Mouse (Mus musculus) cerebellum, adult 11-12 months (tissue): Measurements from ENCODE around the gene Isl1.

ENCODE experiments used
- DNase-seq: peaks from one replicate; pipeline ENCODE4 v3.0.0; 2022

The Isl1 gene

DNA sequence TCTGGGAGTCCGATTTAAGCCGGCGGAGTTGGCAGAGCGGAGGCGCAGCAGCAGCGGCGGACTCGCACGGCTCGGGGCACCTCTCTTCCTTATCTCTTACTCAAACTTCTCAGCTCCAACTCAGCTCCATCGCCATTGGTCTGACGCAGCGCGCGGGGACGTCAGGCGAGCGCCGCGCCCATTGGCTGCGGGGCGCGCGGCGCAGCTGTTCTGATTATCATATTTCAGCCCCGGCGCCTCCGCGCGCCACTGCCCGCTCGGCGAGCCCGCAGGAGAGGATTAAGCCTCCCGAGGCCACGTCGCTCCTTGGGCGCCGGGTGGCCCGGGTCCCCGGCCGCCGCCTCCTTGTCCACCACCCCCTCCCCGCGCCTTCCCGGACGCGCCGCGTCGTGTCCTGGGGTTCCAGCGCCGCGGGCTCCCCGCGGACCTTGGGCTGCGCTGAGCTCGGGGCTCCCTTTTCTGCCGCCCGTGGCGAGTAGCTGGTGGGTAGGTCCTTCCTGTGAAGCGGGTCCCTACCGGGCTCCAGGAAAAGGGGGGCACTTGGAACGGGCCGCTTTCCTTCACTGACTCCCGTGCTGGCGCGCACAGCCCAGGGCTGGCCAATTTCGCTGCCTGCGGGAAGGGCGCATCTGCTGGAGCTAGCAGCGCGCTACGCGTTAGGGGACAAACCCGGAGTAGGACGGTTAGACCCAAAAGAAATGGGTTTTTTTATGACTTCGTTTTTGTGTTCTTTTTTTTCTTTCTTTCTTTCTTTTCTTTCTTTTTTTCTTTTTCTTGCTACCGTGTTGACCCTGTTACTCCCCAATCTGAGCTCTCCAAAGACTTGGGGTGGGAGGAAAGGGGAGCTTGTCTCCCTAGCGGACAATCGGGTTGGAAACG, at the start of gene Isl1:
Isl1 (minus strand) TSS at position 106 of the 879 bp plus-strand sequence.
- no peak for DNase-seq

DNA sequence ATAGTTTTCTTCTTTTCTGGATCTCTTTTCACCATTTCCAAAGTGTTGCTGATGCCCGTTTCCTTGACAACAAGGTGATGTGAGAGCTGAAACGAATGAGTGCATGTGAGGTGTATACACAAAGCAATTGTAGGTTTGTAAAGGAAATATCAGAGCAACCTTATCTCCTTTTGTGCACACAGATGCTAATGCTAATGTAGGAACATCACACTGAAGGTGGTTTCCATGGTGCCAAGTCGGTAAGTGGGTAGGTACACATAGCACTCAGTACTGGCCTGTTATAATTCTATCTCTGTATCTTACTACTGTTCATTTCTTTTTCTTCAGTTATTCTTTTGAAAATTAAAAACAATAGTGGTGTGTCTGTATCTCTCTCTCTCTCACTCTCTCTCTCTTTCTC, 26.3 kb upstream of the Isl1 start:
- DNase-seq: no peak

DNA sequence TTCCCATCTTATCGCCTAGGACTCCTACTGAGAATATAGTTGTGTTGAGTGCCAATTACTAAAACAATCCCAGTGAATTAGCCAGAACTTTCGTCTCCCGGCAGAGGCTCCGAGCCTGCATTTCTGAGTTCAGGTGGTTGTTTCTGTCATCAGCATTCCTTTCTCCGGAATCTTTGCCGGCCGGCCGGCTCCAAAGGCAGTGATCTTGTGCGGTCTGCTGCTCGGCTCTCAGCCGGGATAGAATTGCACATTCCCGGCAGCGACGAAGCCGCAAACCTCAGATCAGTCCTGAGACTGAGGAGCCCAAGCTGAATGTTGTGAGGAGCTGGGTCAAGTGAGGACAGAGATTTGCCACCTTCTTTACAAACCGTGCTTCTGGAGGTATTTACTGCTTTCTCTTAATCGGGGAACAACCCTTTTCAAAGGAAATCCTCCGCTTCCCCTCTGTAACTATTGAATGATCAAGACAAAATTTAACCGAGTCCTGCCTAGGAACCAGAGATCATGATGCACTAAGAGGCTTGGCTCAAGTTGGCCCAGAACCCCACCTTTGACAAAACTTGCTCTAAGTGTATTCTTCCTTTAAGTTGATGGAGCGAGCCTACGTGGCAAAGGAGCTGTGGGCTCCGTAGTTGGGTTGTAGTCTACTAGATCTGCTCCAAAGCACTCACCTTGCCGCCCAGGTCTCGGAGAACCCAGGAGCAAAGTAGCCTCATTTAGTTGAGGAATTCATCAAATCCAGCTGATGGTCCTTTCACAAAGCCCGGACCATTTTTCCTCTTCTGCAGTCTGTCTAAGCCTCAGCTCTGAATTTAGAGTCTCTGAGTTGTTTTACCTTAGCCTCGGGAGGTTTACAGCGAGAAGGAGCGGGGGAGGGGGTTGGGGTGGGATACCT, 4.4 kb upstream of the Isl1 start:
- DNase-seq: no peak

DNA sequence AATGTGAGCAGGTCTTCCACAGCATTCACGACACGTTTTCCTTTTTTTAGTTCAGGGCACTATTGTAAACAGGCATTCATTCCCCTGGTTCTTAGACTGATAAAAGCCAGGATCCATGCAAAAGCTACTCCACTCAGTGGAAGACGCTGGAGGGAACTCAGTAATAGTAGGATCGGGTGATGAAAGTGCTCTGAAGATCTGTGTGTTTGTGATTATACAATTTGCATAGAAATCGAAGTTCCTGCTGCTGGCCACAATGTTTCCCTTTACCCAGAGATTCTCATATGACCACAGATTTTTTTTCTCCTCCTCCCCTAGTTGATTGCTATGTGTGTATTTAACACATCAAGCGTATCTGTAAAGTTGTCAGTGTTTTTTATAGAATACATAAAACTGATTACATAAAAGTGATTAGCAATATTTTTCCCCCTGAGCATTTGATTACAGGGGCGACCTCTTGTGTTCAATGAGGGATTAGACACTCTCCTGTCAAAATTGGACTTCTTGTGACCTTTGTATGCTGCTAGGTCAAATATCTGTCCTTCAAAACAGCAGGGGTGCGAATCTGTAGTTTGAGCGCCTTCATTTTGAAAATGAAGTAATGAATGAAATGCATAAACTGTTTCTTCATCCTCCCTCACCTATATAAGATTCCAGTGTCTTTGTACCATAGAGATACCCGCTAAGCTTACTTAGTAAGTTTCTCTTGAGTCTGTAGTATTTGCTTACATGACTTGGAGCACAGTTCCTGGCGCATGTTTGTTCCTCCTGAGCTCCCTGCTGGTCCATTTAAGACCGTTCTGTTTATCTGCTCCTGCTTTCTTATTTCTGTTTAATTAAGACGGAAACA, 2.6 kb upstream of the Isl1 start:
- no peak for DNase-seq

DNA sequence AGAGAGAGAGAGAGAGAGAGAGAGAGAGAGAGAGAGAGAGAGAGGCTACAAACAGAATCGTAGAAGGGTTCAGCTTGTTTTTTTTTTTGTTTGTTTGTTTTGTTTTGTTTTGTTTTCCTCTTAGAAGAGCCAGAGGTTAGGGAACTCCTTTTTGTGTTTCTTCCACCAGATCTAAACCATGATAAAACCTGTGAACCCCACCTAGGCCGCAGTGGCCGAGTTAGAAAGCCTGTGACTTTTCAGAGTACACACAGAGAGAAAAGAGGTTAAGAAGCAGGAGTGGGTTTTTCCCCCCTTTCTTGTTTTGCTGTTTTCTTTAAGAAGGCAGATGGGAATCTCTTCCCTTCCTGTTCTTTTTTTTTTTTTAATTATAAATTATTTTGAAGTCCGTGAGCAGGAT, 1.5 kb upstream of the Isl1 start:
- no peak for DNase-seq

DNA sequence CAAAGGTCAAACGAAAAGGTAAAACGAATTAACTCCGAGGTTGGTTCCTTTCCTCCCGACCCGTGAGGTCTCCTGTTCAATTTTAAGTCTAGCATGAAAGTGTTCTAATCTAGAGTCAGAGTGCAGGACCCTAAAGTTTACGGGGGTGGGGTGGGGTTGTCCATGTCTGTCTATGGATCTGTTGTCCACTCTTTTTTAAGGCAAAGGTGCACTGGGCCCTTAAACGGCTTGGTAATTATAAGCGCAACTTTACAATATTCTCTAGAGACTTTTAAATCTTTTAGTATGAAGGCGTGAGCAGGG, 925 bp upstream of the Isl1 start:
- no peak for DNase-seq

DNA sequence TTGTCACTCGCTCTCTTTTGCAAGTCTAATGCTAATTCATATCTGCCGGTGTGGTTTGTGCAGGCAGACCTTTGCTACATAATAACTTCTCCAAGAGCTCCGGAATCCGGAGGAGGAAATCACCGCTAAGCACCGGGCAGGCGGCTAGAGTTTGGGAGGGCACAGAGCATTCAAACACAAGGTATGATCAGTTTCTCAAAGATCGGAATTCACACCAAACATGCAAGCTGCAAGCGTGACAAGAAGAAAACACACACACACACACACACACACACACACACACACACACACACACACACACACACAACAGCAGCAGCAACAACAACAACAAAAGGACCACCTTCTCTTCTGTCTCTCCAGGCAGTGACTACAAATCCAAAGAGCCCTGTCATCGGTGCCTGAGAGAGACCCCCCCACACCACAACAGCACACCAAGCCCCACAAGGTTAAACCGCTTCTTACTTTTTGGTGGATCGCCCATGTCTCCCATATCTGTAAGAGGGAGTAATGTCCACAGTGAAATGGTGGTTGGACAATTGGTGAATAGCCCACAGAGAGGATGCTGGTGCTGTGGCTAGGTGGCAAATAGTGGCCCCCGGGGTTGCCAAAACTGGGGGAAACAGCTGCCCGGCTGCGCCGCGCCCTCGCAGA, 431 bp downstream of the Isl1 start:
- DNase-seq: no peak

DNA sequence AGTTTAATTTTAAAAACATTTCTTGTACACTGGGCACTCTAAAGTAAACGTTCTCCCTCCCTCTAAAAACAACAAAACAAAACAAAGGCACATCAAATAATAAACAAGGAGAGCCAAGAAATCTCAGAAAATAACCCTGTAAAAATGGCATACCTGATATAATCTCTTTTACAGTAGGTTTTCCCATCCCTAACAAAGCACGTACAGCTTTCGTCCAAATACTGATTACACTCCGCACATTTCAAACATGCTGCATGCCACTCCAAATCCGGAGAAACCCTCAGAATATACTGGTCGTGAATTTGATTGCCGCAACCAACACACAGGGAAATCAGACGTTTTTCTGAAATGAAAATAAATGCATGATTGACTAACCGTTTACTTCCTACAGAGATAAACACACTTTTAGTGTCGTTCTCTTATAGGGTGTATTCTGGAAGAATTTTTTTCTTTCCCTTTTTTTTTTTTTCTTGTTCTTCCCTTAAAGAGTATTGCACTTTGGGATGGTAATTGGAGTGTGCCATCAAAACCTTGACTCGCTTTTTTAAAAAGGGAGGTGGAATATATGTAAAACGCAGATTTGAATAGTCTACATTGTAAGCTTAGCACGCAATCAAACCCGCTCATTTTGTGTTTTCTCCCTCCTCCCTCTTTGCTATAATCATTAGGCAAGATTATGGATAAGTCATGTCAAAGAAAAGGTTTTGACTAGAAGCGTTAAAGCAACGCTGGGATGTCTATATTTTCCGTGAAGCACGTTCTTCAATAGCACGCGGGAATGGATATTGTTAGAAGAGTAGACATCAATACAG, 1.2 kb downstream of the Isl1 start:
- no peak for DNase-seq

DNA sequence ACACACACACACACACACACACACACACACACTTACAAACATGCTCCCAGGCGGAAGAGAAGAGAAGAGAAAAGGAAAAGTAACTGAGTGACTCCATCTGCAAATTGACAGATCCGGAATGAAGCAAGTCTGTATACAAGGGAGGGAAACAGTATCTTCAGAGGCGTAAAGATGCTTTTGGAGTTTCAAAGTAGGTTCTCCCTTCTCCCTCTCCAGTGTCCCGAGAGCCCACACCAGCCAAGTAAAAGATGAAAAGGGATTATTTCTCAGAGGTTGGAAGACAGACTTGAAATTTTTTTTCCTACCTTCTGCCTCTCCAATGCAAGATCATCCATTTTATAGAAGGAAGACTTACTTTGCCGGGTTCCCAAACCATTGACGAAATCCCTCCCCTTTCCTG, 2.9 kb downstream of the Isl1 start:
- DNase-seq: no peak

DNA sequence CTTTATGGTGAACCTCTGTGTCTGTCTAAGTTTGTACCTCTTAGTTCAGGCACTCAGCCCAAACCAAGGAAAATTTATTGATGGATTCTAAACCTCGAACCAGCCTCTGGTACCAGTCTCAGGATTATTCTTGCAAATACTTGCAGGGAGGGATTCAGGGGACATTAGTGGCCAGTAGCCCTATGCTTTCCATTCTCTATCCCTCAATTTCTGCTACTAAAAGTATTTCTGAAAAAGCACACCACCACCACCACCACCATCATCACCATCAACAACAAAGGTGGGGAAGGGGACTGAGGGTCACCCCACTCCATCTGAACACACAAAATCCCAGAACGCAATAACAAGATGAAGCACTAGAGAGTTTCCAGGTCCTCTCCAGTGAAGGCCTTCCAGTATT, 3.8 kb downstream of the Isl1 start:
- no peak for DNase-seq

DNA sequence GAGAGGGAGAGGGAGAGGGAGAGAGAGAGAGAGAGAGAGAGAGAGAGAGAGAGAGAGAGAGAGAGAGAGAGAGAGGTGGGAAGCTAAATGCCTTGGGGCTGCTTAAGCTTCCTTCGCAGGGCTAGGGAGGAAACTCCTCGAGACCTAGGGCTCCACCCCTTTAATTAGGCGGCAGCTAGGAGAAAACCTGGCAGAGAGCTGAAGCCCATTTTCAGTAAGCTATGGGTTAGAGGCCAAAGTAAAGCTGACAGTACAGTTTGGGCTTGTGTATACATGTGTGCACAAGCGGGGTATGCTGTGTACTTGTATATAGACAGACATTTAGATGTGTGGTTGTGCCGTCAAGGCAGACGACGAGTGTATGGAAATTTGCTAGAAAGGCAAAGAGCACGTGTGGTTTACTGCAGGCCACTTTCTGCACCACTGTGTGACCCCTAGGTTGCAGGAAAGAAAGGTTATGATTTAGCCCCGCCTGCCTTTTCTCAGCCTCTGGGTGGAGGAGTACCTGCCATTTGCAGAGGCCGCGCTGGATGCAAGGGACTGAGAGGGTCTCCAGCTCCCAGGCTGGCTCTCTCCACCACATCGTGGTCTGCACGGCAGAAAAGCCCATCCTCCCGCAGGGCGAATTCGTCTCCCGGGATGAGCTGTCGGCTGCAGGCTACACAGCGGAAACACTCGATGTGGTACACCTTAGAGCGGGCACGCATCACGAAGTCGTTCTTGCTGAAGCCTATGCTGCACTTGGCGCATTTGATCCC, 4.6 kb downstream of the Isl1 start:
- DNase-seq: no peak

DNA sequence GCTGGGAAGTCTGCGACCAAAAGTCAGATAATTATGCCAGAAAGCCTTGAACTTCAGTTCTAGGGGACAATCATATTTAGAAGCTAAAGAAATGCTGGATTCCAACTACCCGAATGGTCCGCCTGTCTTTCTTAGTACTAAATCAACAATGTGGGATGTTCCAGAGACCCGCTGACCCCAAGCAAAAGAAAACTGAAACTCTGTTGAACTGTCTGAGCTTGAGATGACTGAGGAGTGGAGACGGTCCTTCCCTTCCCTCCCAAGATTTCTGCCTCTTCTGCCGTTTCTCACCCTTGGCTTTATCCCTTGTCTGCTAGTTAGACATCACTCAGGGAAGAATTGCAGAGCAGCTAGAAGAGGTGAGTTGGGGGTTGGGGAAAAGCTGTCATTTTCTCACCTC, 5.7 kb downstream of the Isl1 start:
- no peak for DNase-seq

DNA sequence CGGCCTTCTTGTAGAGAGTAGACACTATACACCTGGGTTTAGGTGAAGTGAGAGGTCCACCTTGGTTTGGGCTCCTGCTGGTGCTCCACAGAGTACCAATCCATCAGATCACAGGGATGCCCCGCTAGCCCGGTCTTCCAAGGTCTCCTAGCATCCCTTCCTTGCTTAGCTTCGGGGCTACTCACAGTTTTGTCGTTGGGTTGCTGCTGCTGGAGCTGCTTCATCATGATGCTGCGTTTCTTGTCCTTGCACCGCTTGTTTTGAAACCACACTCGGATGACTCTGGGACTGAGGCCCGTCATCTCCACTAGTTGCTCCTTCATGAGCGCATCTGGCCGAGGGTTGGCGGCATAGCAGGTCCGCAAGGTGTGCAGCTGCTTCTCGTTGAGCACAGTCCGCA, 6.6 kb downstream of the Isl1 start:
- no peak for DNase-seq

DNA sequence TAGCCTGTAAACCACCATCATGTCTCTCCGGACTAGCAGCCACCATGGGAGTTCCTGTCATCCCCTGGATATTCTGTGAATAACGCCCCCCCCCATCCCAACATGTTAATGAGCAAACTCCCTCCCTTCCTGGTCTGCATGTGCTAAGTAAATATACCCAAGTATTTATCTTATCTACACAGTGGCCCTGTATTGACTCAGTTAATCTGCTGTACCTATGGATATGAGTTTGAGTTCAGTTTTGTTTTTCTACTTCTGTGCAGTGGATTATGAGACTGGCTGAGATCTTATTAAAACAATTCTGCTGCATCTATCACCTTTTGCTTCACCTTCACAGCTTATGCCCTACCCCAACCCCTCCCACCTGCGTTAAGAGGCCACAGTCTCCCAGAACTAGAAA, 7.8 kb downstream of the Isl1 start:
- no peak for DNase-seq

DNA sequence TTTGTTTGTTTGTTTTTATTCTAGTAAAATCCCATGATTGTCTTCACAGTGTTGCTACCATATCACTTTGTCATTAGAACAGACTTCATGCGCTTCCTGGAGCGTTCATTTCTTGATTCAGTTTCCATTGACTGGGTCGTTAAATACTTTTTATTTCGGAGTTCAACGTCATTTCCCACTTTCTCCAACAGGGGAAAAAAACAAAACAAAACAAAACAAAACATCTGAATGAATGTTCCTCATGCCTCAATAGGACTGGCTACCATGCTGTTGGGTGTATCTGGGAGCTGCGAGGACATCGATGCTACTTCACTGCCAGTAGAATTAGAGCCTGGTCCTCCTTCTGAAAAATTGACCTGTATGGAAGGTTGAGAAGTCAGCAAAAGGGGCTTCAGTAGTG, 10.2 kb downstream of the Isl1 start:
- no peak for DNase-seq

DNA sequence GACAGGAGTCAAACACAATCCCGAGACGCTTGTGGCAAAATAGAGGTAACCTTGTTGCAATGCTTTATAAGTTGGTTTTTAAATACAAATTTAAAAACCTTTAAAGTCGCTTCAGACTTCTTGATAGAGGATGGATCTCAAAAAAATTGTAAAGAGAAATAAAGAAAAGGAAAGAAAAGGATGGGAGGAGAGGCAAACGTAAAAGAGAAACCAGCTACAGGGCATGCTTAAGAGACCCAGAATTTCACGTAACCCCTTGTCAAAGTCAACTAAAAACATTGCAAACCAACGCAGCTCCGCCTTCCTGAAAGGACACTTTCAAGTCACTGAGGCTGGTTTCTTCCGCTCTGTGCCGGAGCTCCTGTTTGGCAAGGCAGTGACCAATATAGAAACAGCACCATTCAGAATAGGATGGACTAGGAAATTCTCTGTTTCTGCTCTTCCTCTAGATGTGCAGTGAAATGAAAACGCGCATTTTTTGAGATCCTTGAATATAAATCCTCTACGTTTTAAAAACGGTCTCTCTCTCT, 10.8 kb downstream of the Isl1 start:
- DNase-seq: no peak

DNA sequence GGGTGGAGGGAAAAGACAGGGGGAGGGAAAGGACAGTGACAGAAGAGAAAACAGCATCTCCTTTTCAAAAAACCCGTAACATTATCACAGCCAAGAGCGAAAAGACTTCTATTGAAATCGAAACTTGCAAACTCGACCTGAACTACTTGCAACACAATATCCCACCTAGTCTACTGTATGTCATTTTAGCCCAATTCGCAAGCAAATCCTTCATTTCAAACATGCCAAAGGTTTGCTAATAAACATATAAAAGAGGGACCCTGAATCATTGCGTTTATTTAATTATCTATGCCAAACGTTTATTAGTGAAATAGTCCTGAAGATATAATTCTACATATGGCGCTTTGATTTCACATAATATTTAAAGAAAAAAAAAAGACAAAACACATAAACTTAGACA, 11.5 kb downstream of the Isl1 start:
- no peak for DNase-seq

DNA sequence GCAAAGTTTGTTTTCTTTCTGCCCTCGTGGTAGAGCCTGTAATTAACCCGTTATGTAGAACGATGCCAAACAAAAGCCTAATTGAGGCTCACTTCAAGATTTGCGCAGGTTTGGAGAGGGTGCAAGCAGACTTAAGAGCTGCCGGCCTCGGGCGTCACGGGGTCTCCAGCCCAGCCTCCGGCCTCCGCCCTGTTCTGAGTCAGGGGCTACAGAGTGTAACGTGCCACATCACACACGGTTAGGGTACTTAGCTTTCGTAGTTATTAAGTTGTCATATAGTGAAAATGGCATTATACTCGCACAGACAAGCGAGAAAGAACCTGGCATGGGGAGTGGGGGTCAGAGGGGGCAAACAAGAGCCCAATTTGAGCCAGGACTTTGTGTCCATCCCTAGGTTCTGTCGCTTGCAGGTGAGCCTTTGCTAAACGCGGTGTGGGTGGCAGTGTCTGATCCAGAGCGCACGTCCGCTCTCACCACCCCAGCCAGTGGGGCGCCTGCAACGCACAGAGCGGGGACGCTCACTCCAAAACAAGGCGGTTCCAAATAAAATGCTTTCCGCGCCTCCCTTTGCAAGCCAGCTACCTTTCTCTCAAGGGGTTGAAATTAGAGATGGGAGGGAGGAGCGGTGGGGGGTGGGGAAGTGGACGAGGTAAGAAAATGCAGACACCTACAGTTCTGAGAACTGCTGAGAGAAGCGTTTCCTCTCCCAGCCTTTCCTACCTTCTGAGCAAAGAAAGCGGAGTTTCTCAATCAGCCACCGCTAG, 12.3 kb downstream of the Isl1 start:
- DNase-seq: no peak

DNA sequence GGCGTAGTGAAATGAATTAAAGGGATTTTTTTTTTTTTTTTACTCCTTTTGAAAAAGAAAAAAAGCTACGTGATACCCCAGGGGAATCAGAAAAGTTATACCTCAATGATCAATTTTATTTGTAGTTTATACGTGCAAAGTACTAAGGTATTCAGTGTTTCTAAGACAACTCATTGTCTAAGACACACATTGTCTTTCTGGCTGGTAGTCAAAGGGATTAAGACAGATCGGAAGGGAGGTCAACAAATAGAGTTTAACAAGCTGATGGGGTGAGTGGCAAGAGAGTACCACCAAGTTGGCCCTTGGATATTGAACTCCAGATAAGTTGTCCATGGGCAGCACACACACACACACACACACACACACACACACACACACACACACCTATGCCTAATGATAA, 14.1 kb downstream of the Isl1 start:
- DNase-seq: no peak

DNA sequence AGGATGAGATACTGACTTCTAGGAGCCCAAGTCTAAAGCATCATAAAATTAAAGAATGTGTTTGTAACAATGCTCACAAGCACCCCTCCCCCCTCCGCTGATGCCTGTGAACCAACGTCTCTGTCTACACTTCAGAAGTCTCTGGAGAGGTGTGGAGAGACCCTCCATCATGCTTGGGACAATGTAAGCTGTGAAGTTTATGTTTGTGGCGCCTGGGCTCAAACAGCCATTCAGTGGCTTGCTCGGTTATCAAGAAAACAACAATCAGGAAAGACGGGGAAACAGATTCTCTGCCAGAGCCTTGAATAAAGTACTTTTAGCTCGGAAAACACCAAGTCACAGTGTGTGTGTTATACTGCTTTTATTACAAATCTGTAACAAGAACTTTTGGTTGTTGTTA, 14.8 kb downstream of the Isl1 start:
- no peak for DNase-seq
